Mouse (Mus musculus): ENCODE measurements around the gene 4930556J24Rik.
"Not testable (repeated sequence)": the region's sequence is repeated elsewhere in the genome, so short reads cannot be mapped to it uniquely, and the experiment has no call there.

4930556J24Rik gene

DNA sequence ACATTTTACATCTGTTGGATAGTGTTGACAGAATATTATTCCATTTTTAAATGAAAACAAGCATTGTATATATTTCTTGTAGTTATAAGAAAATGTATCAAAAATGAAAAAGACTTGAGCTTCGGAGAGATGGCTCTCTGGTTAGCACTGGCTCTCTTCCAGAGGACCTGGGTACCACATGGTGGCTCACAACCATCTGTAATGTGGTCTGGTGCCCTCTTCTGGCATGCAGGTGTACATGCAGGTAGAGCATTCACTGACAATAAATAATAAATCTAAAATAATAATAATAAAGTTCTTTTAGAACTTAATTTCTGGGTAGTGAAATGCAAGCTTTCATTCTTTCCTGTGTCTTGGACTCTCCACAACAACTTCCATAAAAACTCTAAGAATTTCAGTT, 57.8 kb downstream of the 4930556J24Rik start:
- no peak for DNase-seq

- DNase-seq: peak; percentile 87
Measured at GRCm38 (mm10) chr11:3914109-3914840, 62.3 kb downstream of the 4930556J24Rik start, which contains the start of gene Slc35e4. Gene Slc35e4, minus strand, starts transcription at chr11:3914664.

DNA sequence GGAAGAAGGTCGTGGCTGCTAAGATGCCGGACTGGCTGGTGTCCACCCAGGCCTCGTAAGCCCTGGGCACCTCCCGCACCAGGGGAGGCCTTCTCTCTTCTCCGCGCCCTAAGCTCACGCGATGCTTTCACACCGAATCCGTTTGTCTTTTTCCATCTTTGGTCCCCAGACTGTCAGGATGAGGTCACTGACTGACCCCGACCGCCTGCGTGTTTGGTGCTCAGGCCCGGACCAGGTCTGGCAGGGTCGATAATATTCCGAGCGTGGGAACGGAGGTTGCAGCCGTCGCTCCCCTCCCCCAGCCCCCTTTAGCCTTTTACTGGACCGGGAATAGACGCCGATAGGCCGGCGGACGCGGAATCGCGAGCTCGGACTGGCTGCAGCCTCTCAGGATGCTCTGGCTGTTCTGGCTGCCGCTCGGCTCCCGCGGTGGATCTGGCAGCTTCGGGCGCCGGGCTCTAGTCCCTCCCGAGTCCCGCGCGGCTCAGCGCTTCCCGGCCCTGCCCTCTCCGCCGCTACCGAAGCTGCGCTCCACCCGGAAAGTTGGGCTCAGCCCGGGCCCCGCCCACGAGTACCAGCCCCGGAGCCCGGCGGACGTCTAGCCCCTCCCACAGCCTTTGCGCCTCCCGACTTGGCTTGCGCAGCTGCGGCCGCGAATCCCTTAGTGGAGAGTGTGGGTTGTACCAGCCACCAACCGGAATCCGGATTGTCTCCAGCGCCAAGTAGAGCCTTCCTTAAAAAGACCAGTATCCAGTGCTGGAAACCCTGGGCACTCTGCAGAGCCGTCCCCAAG, 63.1 kb downstream of the 4930556J24Rik start:
- DNase-seq: peak; percentile 91

- peak; percentile 54 for DNase-seq
Measured at GRCm38 (mm10) chr11:3912875-3913271, 63.7 kb downstream of the 4930556J24Rik start.

GRCm38 (mm10) chr11:3912100-3912874, 64.3 kb downstream of the 4930556J24Rik start:
- no peak for DNase-seq

- DNase-seq: not testable (repeated sequence)
Measured at GRCm38 (mm10) chr11:3911440-3911839, 65.1 kb downstream of the 4930556J24Rik start.

GRCm38 (mm10) chr11:3910513-3911310, 65.9 kb downstream of the 4930556J24Rik start:
- DNase-seq: no peak

- DNase-seq: no peak
Measured at GRCm38 (mm10) chr11:3909236-3909635, 67.3 kb downstream of the 4930556J24Rik start.

- DNase-seq: no peak
Measured at GRCm38 (mm10) chr11:3905446-3905845, 71.1 kb downstream of the 4930556J24Rik start.

DNA sequence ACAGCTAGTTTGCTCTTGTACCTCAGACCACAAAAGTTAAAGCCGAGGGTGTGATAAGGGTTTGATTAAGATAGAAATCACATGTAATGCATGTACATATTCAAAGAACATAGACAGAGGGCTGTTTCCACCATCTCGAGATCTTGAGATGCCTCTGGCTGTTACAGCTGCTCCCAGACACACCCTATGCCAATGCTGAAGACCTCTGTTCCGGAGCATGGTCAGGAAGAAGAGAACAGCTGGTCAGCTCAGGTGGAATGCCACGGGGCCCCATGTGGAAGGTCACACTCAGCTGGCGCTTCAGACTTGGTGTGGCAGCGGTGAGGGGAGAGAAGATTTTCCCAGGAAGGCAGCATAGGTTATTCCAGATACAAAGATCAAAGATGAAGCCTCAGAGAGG, 71.9 kb downstream of the 4930556J24Rik start:
- no peak for DNase-seq

- no peak for DNase-seq
Measured at GRCm38 (mm10) chr11:3903046-3903445, 73.5 kb downstream of the 4930556J24Rik start.

DNA sequence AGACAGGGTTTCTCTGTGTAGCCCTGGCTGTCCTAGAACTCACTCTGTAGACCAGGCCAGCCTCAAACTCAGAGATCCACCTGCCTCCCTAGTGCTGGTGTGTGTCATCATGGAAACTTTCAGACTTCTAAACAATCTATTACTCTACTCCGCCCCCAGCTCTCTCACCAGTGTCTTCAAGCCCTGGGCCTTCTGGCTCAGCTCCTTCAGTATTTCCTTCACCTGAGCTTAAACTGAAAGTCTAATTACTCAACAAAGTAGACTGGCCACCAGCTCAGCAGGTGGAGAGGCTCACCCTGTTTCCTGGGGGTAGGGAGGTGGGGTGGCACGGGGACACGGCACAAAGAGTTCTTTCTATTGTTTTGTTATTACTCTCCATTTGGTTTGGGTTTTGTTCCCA, 74.1 kb downstream of the 4930556J24Rik start:
- DNase-seq: no peak

- no peak for DNase-seq
Measured at GRCm38 (mm10) chr11:3900296-3900695, 76.3 kb downstream of the 4930556J24Rik start.

DNA sequence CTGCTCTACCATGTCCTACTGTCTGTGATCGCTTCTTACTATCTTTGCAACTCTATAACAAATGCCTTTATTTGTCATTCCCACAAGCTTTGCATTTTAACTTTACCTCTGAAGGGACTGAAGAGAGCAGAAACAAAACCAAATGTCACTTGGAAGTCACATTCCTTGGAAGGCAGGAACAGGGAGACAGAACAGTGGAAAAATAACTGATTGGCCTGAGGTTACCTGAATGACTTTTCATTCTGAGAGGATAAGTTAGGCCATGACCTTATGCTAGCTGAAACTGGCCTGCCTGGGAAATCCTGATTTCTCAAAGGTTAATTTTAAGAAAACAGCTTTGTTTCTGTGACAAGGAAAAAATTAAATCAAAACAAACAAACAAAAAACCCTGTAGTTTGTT, 80.6 kb downstream of the 4930556J24Rik start:
- no peak for DNase-seq

GRCm38 (mm10) chr11:3895458-3895857, 81.1 kb downstream of the 4930556J24Rik start:
- no peak for DNase-seq

GRCm38 (mm10) chr11:3894406-3895281, 81.9 kb downstream of the 4930556J24Rik start, which contains the start of the genes 4921536K21Rik and Dusp18:
Gene 4921536K21Rik, minus strand, starts transcription at chr11:3895098.
Gene Dusp18, plus strand, starts transcription at chr11:3895240.
- peak; percentile 53 for DNase-seq

- DNase-seq: no peak
Measured at GRCm38 (mm10) chr11:3893970-3894369, 82.6 kb downstream of the 4930556J24Rik start.

Measured in cerebellum, adult 11 months (tissue).